Comparison of ENCODE assay signal across 13 mouse cellular contexts in the genomic region with DNA sequence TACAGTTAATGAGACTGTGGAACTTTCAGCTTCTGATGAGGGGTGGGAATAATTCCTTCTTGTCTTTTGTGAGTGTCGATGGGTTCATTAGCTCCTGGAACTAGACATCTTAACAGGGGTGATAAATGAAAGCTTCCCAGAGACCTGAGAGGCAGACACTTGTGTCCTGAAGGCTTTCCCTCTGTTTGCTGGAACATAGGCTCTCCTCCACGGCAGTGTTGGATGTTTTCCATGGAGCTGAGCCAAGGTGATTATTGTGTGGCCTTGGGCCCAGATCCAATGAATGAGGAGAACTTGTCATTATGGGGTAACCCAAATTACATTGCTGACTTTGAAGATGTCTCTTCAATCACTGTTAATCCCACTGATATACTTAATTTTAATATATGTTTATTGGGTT.
A peak's percentile ranks its signal among the peaks of the same experiment; 100 is the strongest.
DNase-seq lines count a peak whose midpoint lies in the region; ATAC-seq and TF ChIP-seq lines count a peak whose summit lies in the region.
"Had no signal": no experiment of that assay in that cellular context is flagged by ENCODE, and none has a peak within 500 bp of the region (broad histone marks: within the 10 kb centered on the region; RNA-seq: fewer than 3 reads in every experiment).

No protein-coding gene starts in this region.

- H3K27ac ChIP-seq in hindbrain, postnatal 0 days = no peak overlapping the region
- H3K27ac ChIP-seq in hindbrain, embryonic 11.5 days (ENCODE audit: low read depth, low read length) = no peak overlapping the region
- H3K27ac ChIP-seq in midbrain, postnatal 0 days (ENCODE audit: low read depth, low read length) = no peak overlapping the region
- H3K27ac ChIP-seq in midbrain, embryonic 16.5 days (ENCODE audit: low read length) = no peak overlapping the region
- H3K27ac ChIP-seq: hindbrain, embryonic 13.5 days; midbrain, embryonic 13.5 days; stomach, postnatal 0 days had no signal

- H3K36me3 ChIP-seq in hindbrain, postnatal 0 days (ENCODE audit: insufficient read depth, low read length) = no peaks in the 10 kb centered on the region
- H3K36me3 ChIP-seq in hindbrain, embryonic 11.5 days (ENCODE audit: control insufficient read depth, insufficient read depth, low read length) = no peaks in the 10 kb centered on the region
- no peaks in the 10 kb centered on the region for H3K36me3 ChIP-seq in midbrain, postnatal 0 days (ENCODE audit: insufficient read depth, low read length)
- no peaks in the 10 kb centered on the region for H3K36me3 ChIP-seq in midbrain, embryonic 16.5 days (ENCODE audit: control insufficient read depth, insufficient read depth, low read length)
- H3K36me3 ChIP-seq: hindbrain, embryonic 13.5 days; midbrain, embryonic 13.5 days had no signal

- no peak overlapping the region for H3K4me3 ChIP-seq in hindbrain, postnatal 0 days (ENCODE audit: low read length)
- H3K4me3 ChIP-seq in hindbrain, embryonic 11.5 days (ENCODE audit: low read depth, low read length) = no peak overlapping the region
- H3K4me3 ChIP-seq in midbrain, postnatal 0 days (ENCODE audit: low read depth, low read length) = no peak overlapping the region
- H3K4me3 ChIP-seq in midbrain, embryonic 16.5 days (ENCODE audit: low read depth, low read length) = no peak overlapping the region
- H3K4me3 ChIP-seq: hindbrain, embryonic 13.5 days; midbrain, embryonic 13.5 days had no signal

- no peaks in the 10 kb centered on the region for H3K9me3 ChIP-seq in hindbrain, postnatal 0 days (ENCODE audit: low read length)
- H3K9me3 ChIP-seq in hindbrain, embryonic 11.5 days (ENCODE audit: control insufficient read depth, low read length) = no peaks in the 10 kb centered on the region
- no peaks in the 10 kb centered on the region for H3K9me3 ChIP-seq in midbrain, postnatal 0 days (ENCODE audit: low read length)
- no peaks in the 10 kb centered on the region for H3K9me3 ChIP-seq in midbrain, embryonic 16.5 days (replicated peaks; ENCODE audit: control insufficient read depth, low read length, poor library complexity, severe bottlenecking)
- H3K9me3 ChIP-seq: hindbrain, embryonic 13.5 days; midbrain, embryonic 13.5 days had no signal

- H3K27me3 ChIP-seq in hindbrain, postnatal 0 days (ENCODE audit: insufficient read depth, low read length) = no peaks in the 10 kb centered on the region
- no peaks in the 10 kb centered on the region for H3K27me3 ChIP-seq in hindbrain, embryonic 11.5 days (ENCODE audit: control insufficient read depth, insufficient read depth, low read length)
- no peaks in the 10 kb centered on the region for H3K27me3 ChIP-seq in midbrain, postnatal 0 days (ENCODE audit: insufficient read depth, low read length)
- no peaks in the 10 kb centered on the region for H3K27me3 ChIP-seq in midbrain, embryonic 16.5 days (ENCODE audit: control insufficient read depth, insufficient read depth, low read depth, low read length)
- H3K27me3 ChIP-seq: hindbrain, embryonic 13.5 days; midbrain, embryonic 13.5 days had no signal

- TF ChIP-seq CTCF in hindbrain, postnatal 0 days (IDR thresholded peaks at IDR 0.05; ENCODE audit: low read depth) = no peak
- TF ChIP-seq CTCF in midbrain, postnatal 0 days (IDR thresholded peaks at IDR 0.05) = no peak

- ATAC-seq in cerebellum, adult (ENCODE audit: insufficient number of reproducible peaks, low FRiP score, low TSS enrichment) = no peak
- ATAC-seq in hindbrain, postnatal 0 days = no peak
- ATAC-seq in hindbrain, embryonic 11.5 days (ENCODE audit: low FRiP score) = no peak
- ATAC-seq in midbrain, postnatal 0 days (ENCODE audit: low FRiP score) = no peak
- no peak for ATAC-seq in midbrain, embryonic 16.5 days
- ATAC-seq: midbrain, embryonic 13.5 days had no signal

- 25% methylated on average over 2 of the region's 2 CpGs for WGBS in hindbrain, postnatal 0 days
- WGBS in hindbrain, embryonic 11.5 days = 77% methylated on average over 2 of the region's 2 CpGs
- WGBS in midbrain, postnatal 0 days = 43% methylated on average over 2 of the region's 2 CpGs
- 49% methylated on average over 2 of the region's 2 CpGs for whole genome bisulfite sequencing in midbrain, embryonic 16.5 days

- H3K9ac ChIP-seq in hindbrain, postnatal 0 days (replicated peaks; ENCODE audit: low read length) = no peak overlapping the region
- no peak overlapping the region for H3K9ac ChIP-seq in hindbrain, embryonic 11.5 days (ENCODE audit: low read depth, low read length)
- H3K9ac ChIP-seq in midbrain, postnatal 0 days (replicated peaks; ENCODE audit: low read length, poor library complexity, severe bottlenecking) = no peak overlapping the region
- no peak overlapping the region for H3K9ac ChIP-seq in midbrain, embryonic 16.5 days (ENCODE audit: low read depth, low read length)
- H3K9ac ChIP-seq: hindbrain, embryonic 13.5 days; midbrain, embryonic 13.5 days had no signal

- peak; percentile 11 for DNase-seq in cerebellum, adult 8-10 months
- DNase-seq in hindbrain, postnatal 0 days (ENCODE audit: low spot score) = peak; percentile 77
- no peak for DNase-seq in hindbrain, embryonic 11.5 days (ENCODE audit: low spot score)
- DNase-seq in midbrain, postnatal 0 days (ENCODE audit: low spot score) = peak; percentile 73
- peak; percentile 9 for DNase-seq in kidney, postnatal 14 days
- DNase-seq in testis, postnatal 14 days (ENCODE audit: low spot score) = no peak
- DNase-seq: heart, adult 11 months; lung, adult 2 months had no signal

- H3K4me1 ChIP-seq in hindbrain, postnatal 0 days (ENCODE audit: insufficient read depth, low read length) = no peaks in the 10 kb centered on the region
- no peaks in the 10 kb centered on the region for H3K4me1 ChIP-seq in hindbrain, embryonic 11.5 days (replicated peaks; ENCODE audit: control insufficient read depth, insufficient read depth, low read length)
- no peaks in the 10 kb centered on the region for H3K4me1 ChIP-seq in midbrain, postnatal 0 days (ENCODE audit: insufficient read depth, low read length)
- no peaks in the 10 kb centered on the region for H3K4me1 ChIP-seq in midbrain, embryonic 16.5 days (ENCODE audit: control insufficient read depth, insufficient read depth, low read length)
- H3K4me1 ChIP-seq: hindbrain, embryonic 13.5 days; midbrain, embryonic 13.5 days had no signal

- no peak overlapping the region for H3K4me2 ChIP-seq in hindbrain, postnatal 0 days (ENCODE audit: low read depth, low read length)
- no peak overlapping the region for H3K4me2 ChIP-seq in hindbrain, embryonic 11.5 days (replicated peaks; ENCODE audit: low read depth, low read length)
- H3K4me2 ChIP-seq in midbrain, postnatal 0 days (ENCODE audit: low read depth, low read length, poor library complexity, severe bottlenecking) = no peak overlapping the region
- no peak overlapping the region for H3K4me2 ChIP-seq in midbrain, embryonic 16.5 days (ENCODE audit: low read length)
- H3K4me2 ChIP-seq: hindbrain, embryonic 13.5 days; midbrain, embryonic 13.5 days had no signal

Comparison
In these comparisons a context has a peak if more than half of its experiments do, and no peak if none do; other contexts are left out.
1. DNase-seq: peak in cerebellum, adult 8-10 months (single experiment), hindbrain, postnatal 0 days (single experiment), midbrain, postnatal 0 days (single experiment) and kidney, postnatal 14 days (single experiment); none in hindbrain, embryonic 11.5 days (single experiment) and testis, postnatal 14 days (single experiment).